Mouse (Mus musculus) stomach, postnatal 0 days (tissue): ENCODE data around the gene Grm8.

Source experiments
- CTCF ChIP-seq: IDR thresholded peaks from 2 replicates; pipeline ENCODE4 v1.5.1; 2016; ENCODE audit warnings: antibody characterized with exemption, low read depth, mild to moderate bottlenecking, moderate library complexity
- EP300 ChIP-seq: optimal IDR thresholded peaks from 2 replicates; pipeline ENCODE3; 2016; ENCODE audit warnings: antibody characterized with exemption

GRCm38 (mm10) chr6:27800881-27801572 lies 334.0 kb downstream of the Grm8 start:
- no peak for TF ChIP-seq EP300
- no peak for TF ChIP-seq CTCF
